Mouse (Mus musculus) megakaryocyte-erythroid progenitor cell, adult 5-6 weeks (primary cell): ENCODE results near the gene Gm17416. TPM values are rescaled to one million over a fixed set of nuclear protein-coding genes. Genes with fewer than 3 reads are reported as not detected.

Experiments
- ATAC-seq: replicated peaks from 2 replicates; pipeline ENCODE4 v1.8.0; 2016; ENCODE audit warnings: mild to moderate bottlenecking, inconsistent platforms; ENCODE audit not compliant: severe bottlenecking, poor library complexity, low FRiP score, low TSS enrichment
- total RNA-seq, 2 experiments: library from RNA; stranded (forward) in 1 of 2; stranded (reverse) in 1 of 2; fragments of 200-1000, 215-1000 nt in 1 of 2; fragments of >200 nt in 1 of 2; fragmentation: Nextera tagmentation in 1 of 2; gene quantifications; 2 replicates each; pipeline ENCODE4 v1.2.3; 2014 to 2017

Gm17416 gene
- total RNA-seq, 2 experiments from 2014 or later: not detected

DNA sequence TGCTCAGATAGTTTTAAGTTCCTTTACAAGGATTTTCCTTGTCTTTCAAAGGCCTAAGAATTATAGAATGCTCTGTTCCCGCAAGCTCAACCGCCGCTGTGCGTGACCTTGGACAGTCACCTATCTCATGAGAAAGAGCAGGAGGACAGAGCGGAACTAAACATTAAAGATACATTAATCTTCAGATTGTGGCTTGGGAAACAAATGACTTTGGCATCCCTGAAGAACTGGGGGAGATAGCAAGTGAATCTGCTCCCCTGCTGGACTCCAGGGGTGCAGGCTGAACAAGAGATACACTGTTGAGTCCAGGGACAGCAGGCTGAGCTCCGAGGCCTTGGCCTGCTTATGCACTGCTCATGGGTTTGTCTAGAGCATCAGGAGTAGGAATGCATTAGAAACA lies 30.9 kb downstream of the Gm17416 start:
- no peak for ATAC-seq

DNA sequence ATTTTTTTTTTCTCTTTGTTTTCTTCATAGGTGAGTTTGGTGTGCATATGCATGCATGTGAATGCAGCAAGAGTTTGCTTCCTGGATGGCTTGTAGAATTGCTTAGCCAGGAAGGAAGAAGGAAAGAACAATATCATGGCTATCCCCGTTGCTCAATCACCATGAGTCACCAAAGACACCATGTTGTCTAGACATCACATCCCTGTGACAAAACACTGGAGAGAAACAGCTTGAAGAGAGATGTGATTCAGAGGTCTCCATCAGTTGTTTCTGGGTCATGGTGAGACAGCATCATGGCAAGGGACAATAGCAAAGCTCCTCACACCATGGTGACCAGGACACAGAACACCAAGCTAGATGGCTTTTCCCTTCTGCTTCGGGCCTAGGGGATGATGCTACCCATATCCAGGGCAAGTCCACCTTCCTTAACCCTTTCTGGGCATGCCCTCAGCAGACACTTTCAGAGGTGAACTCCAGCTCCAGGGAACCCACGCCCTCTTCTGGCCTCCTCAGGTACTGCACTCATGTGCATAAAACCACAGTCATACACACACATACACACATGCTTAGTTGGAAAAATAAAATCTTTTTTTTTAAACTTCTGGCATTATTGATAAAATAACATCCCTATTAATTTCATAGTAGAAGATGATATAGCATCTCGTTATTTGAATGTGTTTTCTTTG lies 32.3 kb downstream of the Gm17416 start:
- no peak for ATAC-seq

DNA sequence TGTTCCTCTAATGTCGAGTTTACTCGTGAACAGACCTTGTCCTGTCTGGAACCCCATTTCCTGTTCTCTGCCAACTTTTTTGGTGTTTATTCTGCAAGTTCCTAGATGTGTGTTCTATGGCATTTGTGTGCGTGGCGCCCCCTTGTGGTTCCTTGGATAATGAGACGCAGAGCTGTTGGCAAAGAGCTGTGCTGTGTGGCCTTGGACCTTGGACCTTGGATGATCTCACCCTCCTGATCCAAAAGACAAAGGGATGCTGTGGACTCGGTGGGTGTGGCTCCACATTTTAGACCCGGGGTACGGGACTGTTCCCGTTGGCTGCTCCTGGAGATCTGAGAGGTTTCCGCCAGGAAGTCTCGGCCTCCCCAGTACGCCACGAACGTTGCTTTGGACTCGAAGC lies 34.9 kb downstream of the Gm17416 start, which contains the start of gene Defb36:
Defb36 (plus strand) TSS at position 271 of the 400 bp plus-strand sequence.
- 0 out of 2 replicates have a peak, but pooled peaks have one; percentile 43 for ATAC-seq

DNA sequence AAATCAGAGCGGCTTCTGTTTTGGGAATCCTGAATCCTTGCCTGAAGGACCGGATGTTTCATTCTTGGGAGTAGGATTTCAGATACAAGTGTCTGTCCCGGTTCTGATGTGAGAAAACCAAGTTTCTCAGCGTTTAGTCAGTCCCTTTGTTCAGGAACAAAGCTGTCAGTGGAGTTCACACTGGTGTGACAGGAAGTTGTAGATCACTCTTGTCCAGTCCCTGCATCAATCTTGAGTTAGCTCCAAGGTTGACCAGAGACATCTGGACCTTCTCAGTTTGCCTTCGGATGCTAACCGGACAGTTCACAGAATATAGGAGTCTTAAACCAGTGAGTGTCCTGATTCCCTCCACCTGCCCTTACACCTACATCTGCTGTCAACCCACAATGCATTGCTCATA lies 38.6 kb downstream of the Gm17416 start:
- ATAC-seq: no peak

DNA sequence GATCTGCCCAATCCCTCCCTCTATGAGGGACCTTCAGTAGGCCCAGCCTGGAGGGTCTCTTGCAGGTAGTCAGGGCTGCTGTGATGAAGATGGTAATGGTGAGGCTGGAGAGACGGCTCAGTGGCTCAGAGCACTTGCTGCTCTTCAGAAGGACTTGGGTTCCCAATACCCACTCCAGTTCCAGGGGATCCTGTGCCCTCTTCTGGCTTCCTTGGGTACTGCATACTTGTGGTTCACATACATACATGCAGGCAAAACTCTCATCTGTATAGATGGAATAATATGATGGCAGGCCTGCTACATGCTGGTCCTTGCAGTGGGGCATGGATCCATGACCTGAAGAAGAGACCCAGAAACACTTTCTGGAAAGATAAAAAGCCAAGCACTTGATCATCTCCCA lies 39.6 kb downstream of the Gm17416 start:
- no peak for ATAC-seq

DNA sequence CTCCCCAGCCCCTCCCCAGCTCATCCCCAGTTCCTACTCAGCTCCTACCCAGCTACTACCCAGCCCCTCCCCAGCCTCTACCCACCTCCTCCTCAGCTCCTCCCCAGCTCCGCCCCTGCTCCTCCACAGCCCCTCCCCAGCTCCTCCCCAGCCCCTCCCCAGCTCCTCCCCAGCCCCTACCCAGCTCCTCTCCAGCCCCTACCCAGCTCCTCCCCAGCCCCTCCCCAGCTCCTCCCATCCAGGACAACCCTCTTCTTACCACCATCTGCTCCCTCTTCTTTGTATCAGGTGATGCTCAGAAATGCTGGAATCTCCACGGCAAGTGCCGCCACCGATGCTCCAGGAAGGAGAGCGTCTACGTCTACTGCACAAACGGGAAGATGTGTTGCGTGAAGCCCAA lies 43.1 kb downstream of the Gm17416 start:
- ATAC-seq: no peak

DNA sequence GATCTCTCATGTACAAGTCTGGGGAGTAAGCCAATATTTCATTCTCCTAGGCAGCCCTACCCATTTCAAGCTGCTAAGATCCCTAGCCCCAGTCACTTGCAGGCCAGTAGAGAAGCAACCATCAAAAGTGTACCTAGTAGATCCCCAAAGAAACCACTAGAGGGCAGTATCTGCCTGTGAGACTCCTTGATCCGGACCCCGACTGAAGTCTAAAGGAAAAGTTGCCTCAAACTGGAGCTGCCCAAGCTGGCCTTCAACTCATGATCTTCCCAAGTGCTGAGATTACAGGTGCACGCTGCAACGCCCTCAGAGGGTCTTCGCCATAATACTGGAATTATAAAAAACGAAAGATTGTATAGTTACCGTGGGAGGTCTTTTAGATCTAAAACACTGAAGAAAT lies 46.4 kb downstream of the Gm17416 start:
- peak; percentile 83 for ATAC-seq

DNA sequence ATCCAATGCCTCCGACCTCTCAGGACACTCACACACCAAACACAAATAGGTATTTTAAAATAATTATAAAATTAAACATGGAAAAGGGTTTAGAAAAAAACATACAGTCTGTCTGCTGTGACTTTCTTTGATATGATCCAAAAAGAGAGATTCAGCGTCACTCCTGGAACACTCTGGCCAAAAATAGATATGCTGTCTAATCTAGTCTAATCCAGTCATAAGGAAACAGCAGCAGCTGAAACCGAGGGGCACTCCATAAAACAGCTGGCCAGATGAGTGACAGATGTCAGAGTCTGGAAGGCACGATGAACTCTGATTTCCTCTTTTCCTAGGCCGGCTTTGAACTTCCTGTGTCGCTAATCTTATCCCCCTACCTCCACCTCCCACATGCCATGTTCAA lies 47.3 kb downstream of the Gm17416 start:
- ATAC-seq: no peak

DNA sequence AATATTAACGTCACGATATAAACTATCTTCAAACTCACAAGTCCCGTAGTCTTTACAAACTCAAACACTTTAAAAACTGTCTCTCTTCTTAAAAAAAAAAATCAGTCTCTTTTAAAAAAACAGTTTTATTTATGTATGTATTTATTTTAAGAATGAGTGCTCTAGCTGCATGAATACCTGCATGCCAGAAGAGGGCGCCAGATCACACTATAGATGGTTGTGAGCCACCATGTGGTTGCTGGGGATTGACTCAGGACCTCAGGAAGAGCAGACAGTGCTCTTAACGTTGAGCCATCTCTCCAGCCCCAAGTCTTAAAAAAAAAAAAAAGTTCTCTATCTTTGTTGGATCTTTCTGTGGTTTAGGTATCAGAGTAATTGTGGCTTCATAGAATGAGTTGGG lies 48.2 kb downstream of the Gm17416 start:
- no peak for ATAC-seq

Other genes starting within 250 kb of the Gm17416 start
- gene Rbck1, start 236.7 kb upstream of the Gm17416 start, total RNA-seq (2014; fragmentation: Nextera tagmentation): 120 and 125 TPM in 2 replicates
- 50.3 and 57.0 TPM in 2 replicates for gene Rbck1, start 236.7 kb upstream of the Gm17416 start, total RNA-seq (2017)
- 1.0 TPM in 1 of 2 replicates, not detected in the other for gene Trib3, start 225.3 kb upstream of the Gm17416 start, total RNA-seq (2014; fragmentation: Nextera tagmentation)
- gene Trib3, start 225.3 kb upstream of the Gm17416 start, total RNA-seq (2017): not detected in 2 replicates
- not detected in 2 replicates for gene Nrsn2, start 192.7 kb upstream of the Gm17416 start, total RNA-seq (2014; fragmentation: Nextera tagmentation)
- not detected in 2 replicates for gene Nrsn2, start 192.7 kb upstream of the Gm17416 start, total RNA-seq (2017)
- gene Sox12, start 171.3 kb upstream of the Gm17416 start, total RNA-seq (2014; fragmentation: Nextera tagmentation): 22.9 and 25.1 TPM in 2 replicates
- 2.4 and 7.7 TPM in 2 replicates for gene Sox12, start 171.3 kb upstream of the Gm17416 start, total RNA-seq (2017)
- gene Zcchc3, start 154.3 kb upstream of the Gm17416 start, total RNA-seq (2014; fragmentation: Nextera tagmentation): 10.1 and 11.2 TPM in 2 replicates
- 6.6 and 7.8 TPM in 2 replicates for gene Zcchc3, start 154.3 kb upstream of the Gm17416 start, total RNA-seq (2017)
- not detected in 2 replicates for gene 6820408C15Rik, start 153.8 kb upstream of the Gm17416 start, total RNA-seq (2014; fragmentation: Nextera tagmentation)
- gene 6820408C15Rik, start 153.8 kb upstream of the Gm17416 start, total RNA-seq (2017): not detected in 2 replicates
- not detected in 2 replicates for gene Defb23, start 104.7 kb upstream of the Gm17416 start, total RNA-seq (2014; fragmentation: Nextera tagmentation)
- not detected in 2 replicates for gene Defb23, start 104.7 kb upstream of the Gm17416 start, total RNA-seq (2017)
- gene Defb20, start 92.3 kb upstream of the Gm17416 start, total RNA-seq (2014; fragmentation: Nextera tagmentation): not detected in 2 replicates
- not detected in 2 replicates for gene Defb20, start 92.3 kb upstream of the Gm17416 start, total RNA-seq (2017)
- gene Defb22, start 79.2 kb upstream of the Gm17416 start, total RNA-seq (2014; fragmentation: Nextera tagmentation): not detected in 2 replicates
- gene Defb22, start 79.2 kb upstream of the Gm17416 start, total RNA-seq (2017): not detected in 2 replicates
- gene Defb26, start 57.6 kb upstream of the Gm17416 start, total RNA-seq (2014; fragmentation: Nextera tagmentation): not detected in 2 replicates
- gene Defb26, start 57.6 kb upstream of the Gm17416 start, total RNA-seq (2017): not detected in 2 replicates
- not detected in 2 replicates for gene Defb28, start 51.1 kb upstream of the Gm17416 start, total RNA-seq (2014; fragmentation: Nextera tagmentation)
- gene Defb28, start 51.1 kb upstream of the Gm17416 start, total RNA-seq (2017): not detected in 2 replicates
- gene Defb29, start 29.2 kb upstream of the Gm17416 start, total RNA-seq (2014; fragmentation: Nextera tagmentation): not detected in 2 replicates
- gene Defb29, start 29.2 kb upstream of the Gm17416 start, total RNA-seq (2017): not detected in 2 replicates
- not detected in 2 replicates for gene Defb21, start 3.4 kb downstream of the Gm17416 start, total RNA-seq (2014; fragmentation: Nextera tagmentation)
- not detected in 2 replicates for gene Defb21, start 3.4 kb downstream of the Gm17416 start, total RNA-seq (2017)
- not detected in 2 replicates for gene Defb19, start 11.0 kb downstream of the Gm17416 start, total RNA-seq (2014; fragmentation: Nextera tagmentation)
- not detected in 2 replicates for gene Defb19, start 11.0 kb downstream of the Gm17416 start, total RNA-seq (2017)
- not detected in 2 replicates for gene Defb45, start 30.1 kb downstream of the Gm17416 start, total RNA-seq (2014; fragmentation: Nextera tagmentation)
- gene Defb45, start 30.1 kb downstream of the Gm17416 start, total RNA-seq (2017): not detected in 2 replicates
- gene Defb36, start 35.0 kb downstream of the Gm17416 start, total RNA-seq (2014; fragmentation: Nextera tagmentation): not detected in 2 replicates
- gene Defb36, start 35.0 kb downstream of the Gm17416 start, total RNA-seq (2017): not detected in 2 replicates
- not detected in 2 replicates for gene Defb25, start 53.7 kb downstream of the Gm17416 start, total RNA-seq (2014; fragmentation: Nextera tagmentation)
- not detected in 2 replicates for gene Defb25, start 53.7 kb downstream of the Gm17416 start, total RNA-seq (2017)
- 4.9 TPM in 1 of 2 replicates, not detected in the other for gene Rem1, start 57.6 kb downstream of the Gm17416 start, total RNA-seq (2014; fragmentation: Nextera tagmentation)
- gene Rem1, start 57.6 kb downstream of the Gm17416 start, total RNA-seq (2017): not detected in 2 replicates
- 66.9 and 68.1 TPM in 2 replicates for gene H13, start 100.1 kb downstream of the Gm17416 start, total RNA-seq (2014; fragmentation: Nextera tagmentation)
- 56.1 and 69.1 TPM in 2 replicates for gene H13, start 100.1 kb downstream of the Gm17416 start, total RNA-seq (2017)
- 12.5 and 20.3 TPM in 2 replicates for gene Mcts2, start 117.7 kb downstream of the Gm17416 start, total RNA-seq (2014; fragmentation: Nextera tagmentation)
- 5.8 and 6.2 TPM in 2 replicates for gene Mcts2, start 117.7 kb downstream of the Gm17416 start, total RNA-seq (2017)
- not detected in 2 replicates for gene Id1, start 166.9 kb downstream of the Gm17416 start, total RNA-seq (2014; fragmentation: Nextera tagmentation)
- not detected in 2 replicates for gene Id1, start 166.9 kb downstream of the Gm17416 start, total RNA-seq (2017)
- not detected in 2 replicates for gene Cox4i2, start 184.8 kb downstream of the Gm17416 start, total RNA-seq (2014; fragmentation: Nextera tagmentation)
- not detected in 2 replicates for gene Cox4i2, start 184.8 kb downstream of the Gm17416 start, total RNA-seq (2017)